Mouse (Mus musculus): Measurements from ENCODE around the gene Glyctk. TPM values are rescaled to one million over a fixed set of nuclear protein-coding genes. Genes with fewer than 3 reads are reported as not detected.
A peak's percentile ranks its signal among the peaks of the same experiment; 100 is the strongest.

Glyctk gene
- total RNA-seq, 1 experiment from 2014 or later: 3.7 TPM

DNA sequence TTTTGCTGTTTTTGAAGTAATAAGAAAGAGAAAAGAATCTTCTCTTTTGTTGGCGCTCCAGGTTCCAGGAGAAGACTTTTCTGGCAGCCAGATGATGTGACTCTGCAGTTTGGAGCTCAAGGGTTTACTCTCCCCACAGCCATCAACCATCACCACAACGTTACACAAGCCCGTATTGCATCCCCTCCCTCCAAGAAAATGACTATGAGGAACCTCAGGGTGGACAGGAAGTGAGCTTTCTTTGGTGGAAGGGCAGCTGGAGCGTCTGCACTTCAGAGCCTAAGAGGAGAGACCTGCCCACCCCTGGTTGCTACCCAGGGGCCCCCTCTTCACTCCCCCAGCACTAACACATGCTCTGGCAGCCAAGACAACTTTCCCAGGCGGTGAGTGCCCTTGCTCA, 10.7 kb downstream of the Glyctk start:
- no peak for DNase-seq

DNA sequence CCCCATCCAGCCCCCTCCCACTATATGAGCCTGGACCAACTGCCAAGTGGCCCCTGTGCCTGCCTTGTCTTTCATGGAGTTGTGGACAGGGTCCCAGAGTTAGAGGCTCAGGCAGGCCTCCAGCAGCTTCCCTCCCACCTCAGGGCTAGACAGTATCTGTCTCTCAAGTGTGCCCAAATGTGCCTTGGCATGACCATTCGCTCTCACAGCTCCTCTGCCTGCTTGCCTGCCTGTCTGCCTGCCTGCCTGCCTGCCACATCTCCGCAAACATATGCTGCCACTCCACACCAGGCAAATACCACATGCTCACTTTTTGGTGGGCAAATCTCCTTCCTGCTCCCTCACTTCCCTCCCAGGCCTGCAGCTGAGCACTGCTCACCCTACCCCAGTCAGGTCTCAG, 12.4 kb downstream of the Glyctk start:
- no peak for DNase-seq

GRCm38 (mm10) chr9:106144176-106144575, 13.8 kb downstream of the Glyctk start:
- no peak for DNase-seq

DNA sequence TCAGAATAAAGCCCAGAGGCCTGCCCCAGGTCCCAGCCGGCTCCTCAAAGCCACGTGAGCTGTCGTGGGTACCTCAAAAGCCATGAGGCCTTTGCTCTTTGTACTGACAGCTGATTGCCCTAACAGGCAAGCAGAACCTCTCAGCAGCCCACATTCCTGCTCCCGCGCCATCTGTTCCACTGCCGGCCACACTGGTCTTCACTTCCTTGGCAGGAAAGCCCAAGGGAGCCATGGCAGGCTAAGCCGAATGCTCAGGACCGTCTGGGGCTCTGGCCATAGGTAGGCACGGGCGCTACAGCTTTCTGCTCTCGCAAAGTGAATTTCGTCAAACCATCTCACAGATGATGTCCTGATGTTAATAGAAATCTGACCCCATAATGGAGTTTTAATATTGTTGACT, 16.0 kb downstream of the Glyctk start:
- no peak for DNase-seq

DNA sequence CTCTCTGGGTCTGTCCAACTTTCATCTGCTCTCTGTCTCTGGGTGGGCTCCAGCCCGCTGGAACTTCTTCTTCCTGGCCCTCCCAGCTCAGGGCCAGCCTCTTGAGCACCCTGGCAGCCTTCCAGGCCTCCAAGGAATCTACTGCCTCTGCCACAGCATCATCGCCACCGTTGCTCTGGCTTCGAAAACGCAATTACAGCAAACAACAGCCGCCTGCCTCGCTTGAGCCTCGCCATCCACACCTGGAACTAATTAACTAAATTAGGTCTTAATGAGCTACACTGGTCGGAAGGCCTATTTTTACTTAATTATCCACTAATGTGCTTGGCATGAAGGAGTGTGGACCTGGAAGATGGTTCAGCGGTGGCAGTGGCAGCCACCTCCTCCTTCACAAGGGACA, 18.2 kb downstream of the Glyctk start:
- DNase-seq: peak; percentile 36

GRCm38 (mm10) chr9:106137671-106138216, 20.2 kb downstream of the Glyctk start:
- DNase-seq: no peak

DNA sequence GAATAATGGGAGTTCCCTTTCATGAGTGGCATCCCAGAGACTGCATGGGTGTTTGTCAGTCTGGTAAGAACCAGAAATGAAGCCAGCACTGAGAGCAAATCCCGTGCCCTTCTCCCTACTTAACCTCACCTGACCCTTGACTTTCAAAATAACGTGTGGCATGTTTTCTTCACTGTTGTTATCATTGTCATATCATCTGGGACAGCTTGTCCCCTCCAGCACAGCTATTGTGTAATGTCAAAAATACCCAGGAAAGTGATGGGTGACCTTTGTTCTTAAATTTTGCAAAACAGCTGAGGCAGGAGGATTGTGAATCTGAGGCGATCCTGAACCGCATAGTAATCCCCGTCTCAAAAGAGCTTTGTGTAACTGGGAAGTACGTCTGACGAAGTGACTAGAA, 27.7 kb downstream of the Glyctk start:
- no peak for DNase-seq

DNA sequence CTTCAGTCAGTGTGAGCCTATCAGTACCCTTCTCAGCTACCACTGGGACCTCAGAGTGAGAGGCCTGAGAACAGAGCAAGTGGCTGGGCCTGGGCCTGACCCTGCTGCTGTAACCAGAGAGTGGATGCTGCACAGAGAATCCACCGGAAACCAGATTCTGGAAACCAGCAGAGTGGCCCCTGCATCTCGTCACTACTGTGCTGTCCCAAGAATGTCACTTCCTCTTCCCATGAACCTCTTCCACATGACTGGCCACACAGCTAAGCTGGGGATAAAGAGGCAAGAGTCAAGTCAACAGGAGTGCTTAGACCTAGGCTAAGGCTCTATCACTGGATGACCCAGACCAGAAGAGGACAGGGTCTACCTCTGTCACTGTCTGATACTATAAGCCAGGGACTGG, 28.9 kb downstream of the Glyctk start:
- no peak for DNase-seq

GRCm38 (mm10) chr9:106126786-106127251, 31.1 kb downstream of the Glyctk start:
- no peak for DNase-seq

DNA sequence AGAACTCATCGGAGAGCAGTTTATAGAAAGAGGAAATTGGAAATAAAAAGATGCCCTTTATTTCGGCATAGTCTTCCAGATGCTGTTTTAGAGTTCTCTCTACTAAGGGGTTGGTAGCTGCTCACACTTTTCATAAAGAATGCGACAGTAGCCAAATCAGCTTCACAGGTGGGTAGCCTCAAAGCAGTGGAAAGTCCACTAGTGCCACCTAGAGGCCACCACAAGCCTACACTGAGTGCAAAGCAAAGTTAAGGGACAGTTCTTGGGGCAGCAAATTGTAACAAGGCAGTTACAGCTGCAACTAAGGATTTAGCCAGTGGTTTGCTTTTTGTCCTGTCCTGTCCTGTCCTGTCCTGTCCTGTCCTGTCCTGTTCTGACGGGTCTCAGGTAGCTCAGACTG, 34.3 kb downstream of the Glyctk start:
- peak; percentile 19 for DNase-seq

DNA sequence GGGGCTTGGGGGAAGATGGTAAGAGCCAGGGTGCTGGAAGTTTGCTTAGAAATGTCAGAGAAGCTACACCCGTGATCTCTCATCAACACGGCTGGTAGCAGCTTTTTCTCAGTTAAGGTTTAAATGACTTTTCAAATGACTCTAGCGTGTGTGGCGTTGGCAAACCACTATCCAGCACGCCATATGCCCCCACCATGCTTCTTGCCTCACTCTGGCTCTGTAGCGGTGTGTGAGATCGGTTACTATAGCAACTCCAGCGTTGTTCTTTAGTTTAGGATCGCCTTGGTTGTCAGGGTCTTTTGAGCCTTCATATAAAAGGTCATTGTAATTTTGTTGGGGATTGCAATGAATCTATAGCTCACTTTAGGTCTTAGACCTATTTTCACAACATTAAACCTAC, 38.9 kb downstream of the Glyctk start:
- no peak for DNase-seq

GRCm38 (mm10) chr9:106115801-106116424, 42.0 kb downstream of the Glyctk start:
- no peak for DNase-seq

GRCm38 (mm10) chr9:106112770-106113423, 45.0 kb downstream of the Glyctk start:
- DNase-seq: peak; percentile 77

GRCm38 (mm10) chr9:106106241-106106640, 51.7 kb downstream of the Glyctk start:
- DNase-seq: no peak

DNA sequence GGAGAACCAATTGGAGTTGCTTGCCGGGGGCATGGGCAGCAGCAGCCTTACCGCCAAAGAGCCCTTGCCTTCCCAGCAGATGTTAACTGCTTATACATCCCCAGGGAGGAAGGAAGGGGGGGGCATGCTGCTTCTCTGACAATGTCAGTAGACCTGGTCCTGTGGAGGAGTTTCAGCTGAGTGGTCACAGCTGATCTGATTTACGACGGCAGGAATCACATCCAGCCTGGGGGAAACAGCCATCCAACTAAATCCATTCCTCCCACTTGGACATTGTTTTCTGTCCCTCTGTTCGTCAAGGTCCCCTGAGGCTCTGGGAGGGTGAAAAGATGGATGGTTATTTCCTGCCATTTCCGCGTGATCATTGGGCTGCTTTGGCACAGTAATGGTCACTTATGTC, 53.5 kb downstream of the Glyctk start:
- DNase-seq: no peak

Small RNA genes within 50 kb of the gene (microRNA-seq; reads per million reads assigned to microRNA genes)
- gene Mir135a-1 (0 reads per million in 2 experiments), gene Mirlet7g (128,363 to 134,155 reads per million in 2 experiments)

Other genes with a start within 250 kb of the Glyctk start
- gene Col6a5, start 197.5 kb downstream of the Glyctk start, total RNA-seq (2021): 1.6 and 5.3 TPM in 2 replicates
- gene Col6a4, start 61.4 kb downstream of the Glyctk start, total RNA-seq (2021): 0.52 and 0.67 TPM in 2 replicates
- gene Wdr82, start 12.8 kb upstream of the Glyctk start, total RNA-seq (2021): 82.4 and 83.3 TPM in 2 replicates
- gene Ppm1m, start 41.6 kb upstream of the Glyctk start, total RNA-seq (2021): 119 and 156 TPM in 2 replicates
- gene Twf2, start 45.0 kb upstream of the Glyctk start, total RNA-seq (2021): 111 and 128 TPM in 2 replicates
- gene Tlr9, start 64.5 kb upstream of the Glyctk start, total RNA-seq (2021): 0.67 and 0.85 TPM in 2 replicates
- gene Alas1, start 90.5 kb upstream of the Glyctk start, total RNA-seq (2021): 769 and 1,285 TPM in 2 replicates
- 4.4 and 6.3 TPM in 2 replicates for gene Poc1a, start 122.9 kb upstream of the Glyctk start, total RNA-seq (2021)
- 16.7 and 20.6 TPM in 2 replicates for gene Dusp7, start 210.5 kb upstream of the Glyctk start, total RNA-seq (2021)

Measured in adrenal gland, postnatal 25 days (tissue).